Mouse (Mus musculus) ES-Bruce4 (cell line): Measurements from ENCODE around the gene Icam1.

Experiments
- CTCF ChIP-seq: IDR thresholded peaks from one replicate; pipeline ENCODE4 v1.8.1; 2011; ENCODE audit warnings: low read depth, low read length
- EP300 ChIP-seq: IDR thresholded peaks from 2 replicates; pipeline ENCODE4 v1.6.1; 2011; ENCODE audit warnings: low read depth, low read length; ENCODE audit not compliant: insufficient read depth
- POLR2A ChIP-seq: IDR thresholded peaks from one replicate; pipeline ENCODE4 v1.8.1; 2011; ENCODE audit warnings: low read length; ENCODE audit not compliant: insufficient read depth

DNA sequence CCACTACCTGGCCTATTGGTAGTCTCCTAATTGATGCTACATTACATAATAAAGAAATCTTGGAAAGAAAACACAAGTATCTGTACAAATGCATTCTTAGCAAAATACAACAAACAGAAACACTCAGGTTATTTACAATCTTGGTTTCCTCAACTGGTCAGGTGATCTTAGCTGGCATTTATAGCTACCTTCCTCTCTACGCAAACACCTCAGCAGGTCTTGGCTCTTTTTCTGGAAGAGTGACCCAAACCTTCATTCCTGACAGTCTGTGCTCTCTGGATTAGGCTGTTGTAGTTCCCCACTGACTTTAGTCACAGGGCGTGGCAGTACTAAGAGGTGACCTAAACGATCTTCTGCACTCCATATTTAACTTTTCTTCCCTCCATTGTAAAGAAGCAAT, 29.4 kb downstream of the Icam1 start:
- TF ChIP-seq CTCF (no peak), POLR2A (no peak), EP300 (no peak)
